Mouse (Mus musculus): ENCODE measurements around the gene Rad23a. TPM values are rescaled to one million over a fixed set of nuclear protein-coding genes. Genes with fewer than 3 reads are reported as not detected.

Gene Rad23a
- 10 to 100 TPM; 59.5 to 72.0 TPM for total RNA-seq (2021)
- long read RNA-seq, experiment 1, transcript Rad23a-202 (9 exons, 1,842 nt): minor isoform, 39 of 102 reads
- long read RNA-seq, experiment 1, transcript Rad23a-201 (9 exons, 2,074 nt): major isoform, 41 of 102 reads
- long read RNA-seq, experiment 1, partial matches to known transcripts: 8 of 102 reads
- long read RNA-seq, experiment 1, other reads (novel, unspliced or antisense): 14 of 102 reads
- long read RNA-seq, experiment 2, transcript Rad23a-202 (9 exons, 1,842 nt): minor isoform, 27 of 85 reads
- long read RNA-seq, experiment 2, transcript Rad23a-201 (9 exons, 2,074 nt): major isoform, 37 of 85 reads
- long read RNA-seq, experiment 2, partial matches to known transcripts: 4 of 85 reads
- long read RNA-seq, experiment 2, other reads (novel, unspliced or antisense): 17 of 85 reads

DNA sequence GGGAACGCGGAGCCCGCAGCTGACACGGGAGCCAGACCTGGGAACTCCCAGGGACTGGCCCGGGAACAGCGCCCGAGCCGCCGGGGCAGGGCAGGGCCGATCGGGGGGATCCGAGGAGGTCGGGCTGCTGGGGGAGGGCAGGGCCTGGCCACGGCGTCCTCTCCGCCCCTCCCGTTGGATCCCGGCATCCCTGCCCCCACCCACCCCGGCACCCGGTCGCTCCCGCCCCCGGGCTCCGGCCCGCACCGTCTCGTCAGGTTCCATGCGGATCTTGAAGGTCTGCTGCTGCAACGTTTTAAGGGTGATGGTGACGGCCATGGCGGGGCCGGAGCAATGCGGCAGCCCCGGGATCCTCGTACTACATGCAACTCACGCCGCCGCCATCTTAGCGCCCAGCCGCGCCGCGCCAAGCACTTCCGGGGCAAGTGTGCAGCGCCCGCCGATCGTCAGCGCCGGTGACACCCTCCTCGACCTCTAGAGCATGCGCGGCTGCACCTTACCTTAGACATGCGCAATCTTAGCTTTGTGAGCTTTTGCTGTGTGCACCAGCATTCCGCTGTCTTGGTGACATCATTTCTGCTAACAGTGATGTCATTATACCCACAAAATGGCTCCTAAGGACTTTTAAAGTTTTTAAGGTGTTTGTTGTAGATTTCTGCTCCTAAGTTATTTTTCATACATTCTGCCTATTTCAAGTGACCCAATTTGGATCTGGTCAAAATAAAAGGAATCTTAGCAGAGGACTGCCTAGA, at the start of gene Rad23a:
Gene Rad23a (minus strand): TSS at position 418 of the 752 bp plus-strand sequence.
- DNase-seq (ENCODE audit: low spot score in 2 of 2): peak; percentile 93 to 96
- intact Hi-C loops (cut with DNase I): no loop called here

DNA sequence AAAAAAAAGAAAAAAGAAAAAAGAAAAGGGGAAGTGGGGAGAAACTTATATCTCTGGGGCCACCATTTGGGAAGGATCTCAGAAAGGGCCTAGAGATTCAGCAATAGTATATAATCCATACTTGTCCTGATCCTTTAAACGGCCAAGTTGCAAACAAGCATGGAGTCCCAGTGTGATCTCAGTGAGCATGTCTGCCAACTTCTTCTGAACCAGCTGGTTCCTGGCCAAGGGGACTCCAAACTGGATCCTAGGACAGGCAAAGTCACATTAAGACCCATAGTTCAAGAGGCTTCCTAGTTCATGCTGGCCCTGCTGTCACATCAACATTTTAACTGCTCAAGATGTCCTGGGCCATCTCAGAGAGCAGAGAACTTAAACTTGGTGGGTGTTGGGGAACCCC, 48.7 kb upstream of the Rad23a start:
- DNase-seq (ENCODE audit: low spot score in 2 of 2): no peak
- intact Hi-C loops (cut with DNase I): no loop called here

DNA sequence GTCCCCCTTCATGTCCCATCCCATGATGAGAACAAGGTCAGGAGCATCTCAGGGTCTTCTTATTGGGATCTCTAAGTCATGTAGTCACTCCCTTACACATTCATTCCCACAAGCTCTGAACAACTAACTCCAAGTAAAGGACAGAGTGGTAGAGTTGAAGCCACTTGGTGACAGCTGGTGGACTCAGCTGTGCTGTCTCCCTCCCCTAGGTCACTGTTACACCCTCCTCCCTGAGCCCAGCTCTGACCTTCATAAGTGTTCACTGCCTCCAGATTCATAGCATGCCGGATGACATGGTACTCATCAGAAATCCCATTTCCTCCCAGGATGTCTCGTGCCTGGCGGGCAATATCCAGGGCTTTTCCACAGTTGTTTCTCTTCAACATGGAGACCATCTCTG, 47.8 kb upstream of the Rad23a start:
- DNase-seq (ENCODE audit: low spot score in 2 of 2): no peak
- intact Hi-C loops (cut with DNase I): no loop called here

DNA sequence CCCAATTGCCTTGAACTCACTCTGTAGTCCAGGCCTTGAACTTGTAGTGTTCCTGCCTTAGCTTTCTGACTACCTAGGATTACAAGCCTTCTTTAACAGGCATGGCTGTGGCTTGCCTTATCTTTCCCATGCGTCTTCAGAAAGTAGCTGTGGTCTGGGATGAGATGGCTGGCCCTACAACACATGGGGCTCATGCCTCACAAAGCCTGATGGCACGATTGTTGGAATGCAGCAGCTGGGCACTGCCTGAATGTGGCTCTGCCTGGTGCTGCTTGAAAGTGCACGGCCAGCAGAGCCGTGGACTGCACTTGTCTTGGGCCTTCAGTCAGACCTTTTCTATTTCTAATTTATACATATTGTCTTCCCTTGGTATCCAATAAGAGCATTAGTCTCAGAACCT, 44.3 kb upstream of the Rad23a start:
- intact Hi-C loops (cut with DNase I): no loop called here
- DNase-seq (ENCODE audit: low spot score in 2 of 2): no peak

DNA sequence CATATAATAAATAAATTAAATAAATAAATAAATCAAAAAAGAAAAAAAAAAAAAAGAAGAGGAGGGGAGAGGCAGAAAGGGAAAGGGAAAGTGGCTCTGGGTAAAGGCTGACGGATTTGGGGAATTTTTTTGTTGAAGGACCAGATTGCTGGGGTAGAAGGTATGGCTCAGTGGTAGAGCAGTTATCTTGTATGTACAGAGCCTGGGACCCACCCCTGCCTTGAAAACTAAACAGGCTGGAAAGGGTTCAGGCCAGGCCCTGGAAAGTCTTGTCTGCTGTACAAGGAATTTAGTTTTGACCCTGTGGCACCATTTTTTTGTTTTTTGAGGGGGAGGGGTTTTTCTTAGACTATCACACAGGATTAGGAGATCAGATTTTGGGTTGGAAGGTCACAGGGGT, 38.5 kb upstream of the Rad23a start:
- no peak for DNase-seq (ENCODE audit: low spot score in 2 of 2)
- intact Hi-C loops (cut with DNase I): no loop called here

DNA sequence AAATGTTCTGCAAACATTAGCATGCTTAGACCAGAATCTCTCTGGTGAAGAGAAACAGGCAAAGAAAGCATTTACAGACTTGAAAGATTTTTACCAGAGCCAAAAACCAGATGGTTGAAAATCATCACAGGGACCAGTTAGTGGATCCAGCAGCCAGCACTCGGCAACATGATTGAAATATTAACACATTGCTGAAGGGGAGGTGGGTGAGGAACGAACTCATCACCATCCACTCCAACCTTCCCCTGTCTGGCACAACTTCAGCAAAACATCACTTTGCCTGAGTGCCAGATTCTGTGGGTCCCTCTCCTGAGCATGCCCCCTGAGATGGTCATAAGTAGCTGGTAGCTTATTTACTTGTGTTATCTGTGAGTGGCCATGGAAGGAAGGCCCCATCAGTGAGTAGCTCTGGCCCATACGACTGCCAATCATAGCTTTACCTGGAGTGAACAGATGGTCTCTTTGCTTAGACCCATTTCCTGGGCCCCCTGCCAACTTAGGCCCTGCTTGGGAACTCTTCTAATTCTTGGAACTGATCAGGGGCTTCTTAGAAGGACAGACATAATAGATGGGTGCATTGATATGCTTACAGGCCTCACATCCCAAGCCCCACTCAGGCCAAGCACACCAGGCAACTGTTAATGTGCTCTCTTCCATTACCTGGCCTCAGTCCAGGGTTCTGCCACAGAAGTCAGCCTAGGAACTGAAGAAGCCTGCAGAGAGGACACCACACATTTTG, 37.0 kb upstream of the Rad23a start:
- DNase-seq (ENCODE audit: low spot score in 2 of 2): no peak
- intact Hi-C loops (cut with DNase I): no loop called here

DNA sequence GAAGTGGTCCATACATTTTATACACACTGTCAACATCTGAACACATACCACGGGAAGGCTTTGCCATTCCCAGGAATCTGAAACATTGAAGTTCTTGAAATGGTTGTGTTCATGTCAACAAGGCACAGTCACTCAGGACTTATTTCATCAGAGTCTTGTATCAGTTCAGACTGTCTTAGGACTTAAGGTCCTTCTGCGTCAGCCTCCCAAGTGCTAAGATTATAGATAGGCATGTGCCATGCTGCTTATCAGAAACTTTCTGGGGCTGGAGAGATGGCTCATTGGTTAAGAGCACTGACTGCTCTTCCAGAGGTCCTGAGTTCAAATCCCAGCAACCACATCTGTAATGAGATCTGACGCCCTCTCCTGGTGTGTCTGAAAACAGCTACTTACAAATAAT, 33.9 kb upstream of the Rad23a start:
- DNase-seq (ENCODE audit: low spot score in 2 of 2): no peak
- intact Hi-C loops (cut with DNase I): no loop called here

DNA sequence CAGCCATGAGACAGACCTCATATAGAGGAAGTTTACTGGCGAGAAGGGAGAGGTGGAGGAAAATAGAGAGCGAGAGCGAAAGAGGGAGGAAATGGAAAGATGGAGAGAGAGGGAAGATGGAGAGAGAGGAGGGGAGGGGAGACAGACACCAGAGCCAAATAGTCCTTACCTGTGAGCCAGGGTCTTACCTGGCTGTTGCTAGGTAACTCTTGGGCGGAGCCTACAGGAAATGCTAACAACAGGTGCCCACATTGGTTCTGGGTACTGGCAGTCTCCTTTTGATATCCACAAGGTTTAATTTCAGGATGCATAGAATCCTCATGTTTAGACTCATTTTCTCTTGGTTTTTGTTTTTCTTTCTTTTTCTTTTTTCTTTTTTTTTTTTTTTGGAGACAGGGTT, 32.6 kb upstream of the Rad23a start:
- no peak for DNase-seq (ENCODE audit: low spot score in 2 of 2)
- intact Hi-C loops (cut with DNase I): no loop called here

DNA sequence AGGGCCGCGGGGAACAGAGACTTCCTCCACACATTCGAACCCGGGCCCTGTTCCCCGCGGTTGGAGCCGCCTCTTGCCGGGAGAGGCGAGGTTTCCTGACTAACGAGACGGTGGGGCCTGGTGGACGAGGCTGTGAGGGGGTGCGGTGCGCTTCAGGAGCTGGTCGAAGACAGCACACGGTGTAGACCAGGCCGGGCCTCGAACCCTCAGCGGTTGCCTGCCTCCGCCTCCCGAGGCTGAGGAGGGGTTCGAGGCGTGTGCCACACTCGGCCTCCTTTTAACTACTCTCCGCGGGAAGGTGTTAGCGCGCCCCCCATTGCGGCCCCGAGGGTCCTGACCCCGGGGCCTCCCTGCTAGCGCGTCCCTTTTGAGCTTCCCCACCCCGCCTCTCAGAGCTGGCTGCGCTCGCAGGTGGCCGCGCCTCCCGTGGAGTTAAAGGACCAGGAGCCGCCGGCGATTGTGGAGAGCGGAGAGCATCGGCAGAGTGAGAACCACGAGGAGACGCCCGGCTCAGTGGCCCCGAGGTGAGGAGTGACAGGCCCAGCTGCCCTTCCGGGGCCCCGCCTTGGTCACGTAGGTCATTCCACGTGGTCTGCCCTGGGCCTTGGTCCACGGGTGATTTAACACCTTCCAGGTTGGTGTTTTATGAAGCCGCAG, 32.0 kb upstream of the Rad23a start:
- intact Hi-C loops (cut with DNase I): no loop called here
- no peak for DNase-seq (ENCODE audit: low spot score in 2 of 2)

DNA sequence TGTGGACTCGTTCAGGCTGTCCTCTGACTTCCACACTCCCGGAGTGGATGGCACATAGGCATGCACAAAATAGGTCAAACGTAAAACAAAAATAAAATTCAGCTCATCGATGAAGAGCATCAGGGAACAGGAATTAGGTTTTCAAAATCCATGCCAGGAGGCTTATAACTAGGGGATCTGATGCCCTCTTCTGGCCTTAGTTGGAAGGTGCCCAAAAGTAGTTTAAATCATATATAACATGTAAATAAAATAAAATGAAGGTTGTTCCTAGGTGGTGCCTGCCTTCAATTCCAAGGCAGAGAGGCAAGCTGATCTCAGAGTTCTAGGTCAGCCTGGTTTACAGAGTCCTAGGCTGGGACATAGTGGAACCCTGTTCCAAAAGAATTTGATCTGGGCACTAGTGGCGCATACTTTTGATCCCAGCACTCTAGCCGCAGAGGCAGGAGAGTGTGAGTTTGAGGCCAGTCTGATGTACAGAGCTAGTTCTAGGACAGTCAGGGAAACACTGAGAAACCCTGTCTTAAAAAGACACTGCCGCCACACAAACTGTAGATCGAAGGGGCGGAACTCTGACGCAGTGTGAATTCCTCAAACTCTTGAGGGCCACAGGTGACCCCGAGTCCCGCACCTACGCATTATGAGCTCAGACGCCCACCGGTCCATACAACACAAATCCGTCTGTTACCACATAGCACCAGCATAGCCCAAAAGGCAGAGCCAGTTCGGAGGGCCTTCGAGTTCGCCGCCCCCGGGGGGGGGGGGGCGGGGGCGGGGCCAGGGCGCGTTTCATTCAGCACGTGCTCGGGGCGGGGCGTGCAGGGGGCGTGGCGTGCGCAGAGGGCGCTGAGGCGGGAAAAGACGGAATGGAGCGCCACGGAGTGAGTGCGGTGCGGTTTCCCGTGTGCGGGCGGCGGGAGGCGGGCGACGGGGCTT, 31.2 kb upstream of the Rad23a start, which contains the start of gene Syce2:
Gene Syce2 (plus strand): TSS at position 736 of the 933 bp plus-strand sequence.
- intact Hi-C loops (cut with DNase I): no loop called here
- DNase-seq (ENCODE audit: low spot score in 2 of 2): peak; percentile 59

DNA sequence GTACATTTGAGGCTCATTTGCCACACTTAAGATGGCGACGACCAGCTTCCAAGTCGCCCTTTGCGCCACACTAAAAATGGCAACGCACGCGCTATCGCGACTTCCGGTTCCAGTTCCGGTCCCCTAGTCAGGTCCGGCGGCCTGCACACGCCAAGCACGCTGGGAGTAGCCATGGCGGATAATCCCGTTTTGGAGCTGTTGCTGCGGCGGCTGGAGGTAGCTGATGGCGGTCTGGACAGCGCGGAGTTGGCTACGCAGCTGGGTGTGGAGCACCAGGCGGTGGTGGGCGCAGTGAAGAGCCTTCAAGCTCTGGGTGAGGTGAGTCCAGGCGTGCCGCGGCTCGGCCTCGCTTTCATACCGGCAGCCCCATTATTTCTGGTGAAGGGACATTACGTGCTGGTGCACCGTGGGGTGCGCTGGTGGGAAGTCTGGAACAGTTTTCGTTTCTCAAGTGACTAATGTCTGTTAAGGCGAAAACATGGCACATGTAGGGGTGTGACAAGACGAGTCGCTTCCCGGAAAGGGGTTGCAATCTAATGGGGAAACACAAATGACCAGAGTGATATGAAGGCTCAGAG, 16.5 kb upstream of the Rad23a start, which contains the start of gene Farsa:
Gene Farsa (plus strand): TSS at position 126 of the 578 bp plus-strand sequence.
- peak; percentile 95 for DNase-seq (ENCODE audit: low spot score in 2 of 2)
- intact Hi-C loops (cut with DNase I): no loop called here

DNA sequence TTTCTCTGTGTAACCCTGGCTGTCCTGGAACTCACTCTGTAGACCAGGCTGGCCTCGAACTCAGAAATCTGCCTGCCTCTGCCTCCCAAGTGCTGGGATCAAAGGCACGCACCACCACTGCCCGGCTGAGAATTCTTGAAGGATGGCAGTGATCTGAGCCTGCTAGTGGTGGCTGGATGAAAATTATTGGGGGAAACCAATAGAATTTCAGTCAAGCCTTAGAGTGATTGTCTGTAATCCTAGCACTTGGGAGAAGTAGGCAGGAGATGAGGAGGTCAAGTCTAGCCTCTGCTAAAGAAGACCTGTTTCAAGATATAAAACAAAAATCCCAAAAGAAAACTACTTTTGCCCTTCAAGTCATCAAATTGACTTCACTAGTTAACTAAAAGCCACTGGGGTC, 16.0 kb upstream of the Rad23a start:
- intact Hi-C loops (cut with DNase I): no loop called here
- DNase-seq (ENCODE audit: low spot score in 2 of 2): no peak

DNA sequence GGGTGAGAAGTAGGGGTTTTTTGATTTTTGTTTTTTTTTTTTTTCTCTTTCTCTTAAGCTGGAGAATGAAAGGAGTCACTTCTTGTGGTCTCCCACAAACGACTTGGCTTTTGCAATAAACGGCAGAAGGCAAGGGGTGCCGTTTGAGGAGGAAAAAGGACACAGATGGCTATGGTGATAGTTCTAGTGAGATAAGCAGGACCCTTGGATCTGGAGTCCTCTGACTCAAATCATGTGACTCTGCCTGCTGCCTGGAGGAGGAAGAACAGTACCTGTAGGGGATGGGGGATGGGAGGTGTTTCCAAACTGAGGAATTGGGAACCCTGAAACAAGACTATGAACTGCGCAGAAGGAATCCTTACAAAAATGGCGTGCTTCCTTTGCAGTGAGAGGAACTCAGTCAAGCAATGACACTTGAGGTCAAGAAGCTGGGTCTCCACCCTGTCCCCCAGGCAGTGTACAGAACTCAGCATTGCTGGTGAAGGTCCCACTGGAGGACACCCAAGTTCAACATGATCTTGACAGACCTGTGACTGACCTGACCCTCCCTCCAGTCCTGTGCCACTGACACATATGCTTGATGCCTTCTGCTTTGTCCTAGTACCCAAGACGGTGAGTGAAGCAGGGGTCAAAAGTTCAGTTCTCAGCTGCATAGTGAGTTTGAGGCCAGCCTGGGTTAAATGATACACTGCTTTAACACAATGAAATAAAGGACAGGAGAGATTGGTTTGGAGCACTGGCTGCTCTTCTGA, 7.4 kb upstream of the Rad23a start:
- no peak for DNase-seq (ENCODE audit: low spot score in 2 of 2)
- intact Hi-C loops (cut with DNase I): loop anchor here (5.0 kb wide), 1 partner anchor 54 kb away; the partner anchor contains the start of gene Klf1

DNA sequence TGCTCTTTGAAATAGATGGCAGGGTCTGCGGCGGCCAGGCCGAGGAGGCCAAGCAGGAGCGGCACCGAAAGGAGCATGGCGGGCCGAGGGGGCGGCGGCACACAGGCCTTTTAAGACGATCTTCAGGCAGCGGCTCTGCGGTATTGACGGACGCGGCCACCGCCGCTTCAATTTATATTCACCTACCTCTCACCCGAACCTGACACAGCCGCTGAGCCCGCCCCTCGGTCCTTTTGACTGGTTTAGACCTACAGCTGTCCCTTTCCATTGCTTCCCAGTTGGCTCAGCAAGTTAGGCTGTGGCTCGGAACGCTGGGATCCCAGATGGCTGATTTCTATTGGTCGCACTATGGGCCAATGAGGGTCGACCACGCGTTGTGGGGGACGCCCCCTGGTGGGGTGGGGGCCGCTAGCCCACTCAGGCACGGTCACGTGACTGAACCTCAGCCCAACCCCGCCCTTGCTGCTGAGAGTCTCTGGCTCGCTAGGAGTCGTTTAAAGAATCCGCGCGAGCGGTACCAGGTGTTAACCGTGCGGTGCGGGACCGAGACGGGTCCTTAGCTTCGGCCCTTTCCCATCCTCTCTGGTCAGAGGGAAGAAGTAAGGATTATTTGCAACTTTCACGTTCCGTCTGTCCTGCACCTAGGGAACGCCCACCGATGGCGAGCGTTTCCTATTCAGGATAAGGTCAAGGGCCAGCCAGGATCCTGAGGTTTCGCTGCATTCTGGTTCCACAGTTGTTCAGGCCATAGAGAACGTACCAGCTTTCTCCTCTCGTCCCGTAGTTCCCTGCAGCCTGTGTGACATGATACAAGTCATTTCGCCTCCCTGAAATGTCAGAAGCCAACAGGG, 6.5 kb upstream of the Rad23a start, which contains the start of gene Calr:
Gene Calr (minus strand): TSS at position 213 of the 851 bp plus-strand sequence.
- intact Hi-C loops (cut with DNase I): loop anchor here (5.0 kb wide), 1 partner anchor 55 kb away; the partner anchor contains the start of gene Klf1
- DNase-seq (ENCODE audit: low spot score in 2 of 2): peak; percentile 100

DNA sequence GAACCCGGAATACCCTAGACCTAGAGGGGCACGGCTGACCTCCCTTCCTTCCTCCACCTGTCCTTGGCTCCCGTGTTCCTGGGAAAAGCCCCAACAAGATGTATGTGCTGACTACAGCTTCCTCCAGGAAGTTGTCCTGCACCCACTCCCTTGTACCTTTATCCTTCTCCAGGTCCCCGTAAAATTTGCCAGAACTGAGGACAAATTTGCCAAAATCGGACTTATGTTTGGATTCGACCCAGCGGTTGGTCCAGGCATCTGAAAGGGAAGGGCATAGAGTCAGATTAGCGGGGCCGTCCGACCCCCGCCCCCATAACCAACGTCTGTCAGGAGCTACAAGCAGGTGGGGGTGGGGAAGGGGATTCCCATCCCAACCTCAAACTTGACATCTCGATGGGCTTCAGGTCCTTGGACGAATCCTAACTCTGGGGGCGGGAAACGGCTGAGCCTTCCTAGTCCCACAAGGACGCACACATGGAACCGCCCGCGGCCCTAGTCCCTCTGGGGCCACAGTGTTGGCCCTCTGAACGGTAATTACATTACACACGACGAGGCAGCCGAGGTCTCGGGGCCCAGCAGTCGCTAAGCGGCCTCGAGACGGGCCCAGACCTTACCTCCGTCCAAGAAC, 5.7 kb upstream of the Rad23a start:
- DNase-seq (ENCODE audit: low spot score in 2 of 2): no peak
- intact Hi-C loops (cut with DNase I): loop anchor here (5.0 kb wide), 1 partner anchor 56 kb away; the partner anchor contains the start of gene Klf1

Measured in left cerebral cortex, postnatal 14 days (tissue).